Mouse (Mus musculus): ENCODE measurements around the gene Actn4. TPM values are rescaled to one million over a fixed set of nuclear protein-coding genes. Genes with fewer than 3 reads are reported as not detected.

Gene Actn4
- polyA plus RNA-seq, 1 experiment from 2014 or later: 413 TPM

- 49% methylated on average over 4 of the region's 4 CpGs for WGBS
- Histone ChIP-seq H3K27me3 (ENCODE audit: control insufficient read depth, insufficient read depth, low read length) (no peaks in the 10 kb centered on the region), H3K4me1 (ENCODE audit: control insufficient read depth, insufficient read depth, low read length) (peaks cover 59% of the 10 kb centered on the region), H3K4me3 (replicated peaks; ENCODE audit: low read length) (no peak overlapping the region), H3K36me3 (ENCODE audit: control insufficient read depth, insufficient read depth, low read length) (no peaks in the 10 kb centered on the region), H3K27ac (ENCODE audit: low read length) (peak overlapping the region; percentile 54; the same call in 1 of the 2 replicates), H3K9me3 (replicated peaks; ENCODE audit: control insufficient read depth, low read length) (no peaks in the 10 kb centered on the region), H3K9ac (ENCODE audit: low read length) (no peak overlapping the region), H3K4me2 (ENCODE audit: low read depth, low read length) (no peak overlapping the region)
- ATAC-seq (ENCODE audit: insufficient read depth, low FRiP score): no peak
These were observed 25.4 kb downstream of the Actn4 start for GRCm38 (mm10) chr7:28936787-28937186.

GRCm38 (mm10) chr7:28933825-28934224 is 28.3 kb downstream of the Actn4 start:
- Histone ChIP-seq H3K27ac (ENCODE audit: low read length) (no peak overlapping the region), H3K4me1 (ENCODE audit: control insufficient read depth, insufficient read depth, low read length) (peaks cover 61% of the 10 kb centered on the region)

GRCm38 (mm10) chr7:28932421-28933041 is 29.6 kb downstream of the Actn4 start:
- whole genome bisulfite sequencing: 57% methylated on average over 6 of the region's 6 CpGs
- no peak overlapping the region for H3K4me3 ChIP-seq (replicated peaks; ENCODE audit: low read length)
- no peaks in the 10 kb centered on the region for H3K36me3 ChIP-seq (ENCODE audit: control insufficient read depth, insufficient read depth, low read length)
- H3K4me2 ChIP-seq (ENCODE audit: low read depth, low read length): no peak overlapping the region
- H3K27me3 ChIP-seq (ENCODE audit: control insufficient read depth, insufficient read depth, low read length): no peaks in the 10 kb centered on the region
- H3K4me1 ChIP-seq (ENCODE audit: control insufficient read depth, insufficient read depth, low read length): peaks cover 58% of the 10 kb centered on the region
- H3K9me3 ChIP-seq (replicated peaks; ENCODE audit: control insufficient read depth, low read length): no peaks in the 10 kb centered on the region
- ATAC-seq (ENCODE audit: insufficient read depth, low FRiP score): peak; percentile 35; the same call in 1 of the 2 replicates
- peak overlapping the region; percentile 91 for H3K27ac ChIP-seq (ENCODE audit: low read length)
- no peak overlapping the region for H3K9ac ChIP-seq (ENCODE audit: low read length)

More at GRCm38 (mm10) chr7:28933825-28934224, 28.3 kb downstream of the Actn4 start:
- Histone ChIP-seq H3K4me3 (replicated peaks; ENCODE audit: low read length) (no peak overlapping the region), H3K9me3 (replicated peaks; ENCODE audit: control insufficient read depth, low read length) (no peaks in the 10 kb centered on the region), H3K4me2 (ENCODE audit: low read depth, low read length) (no peak overlapping the region), H3K9ac (ENCODE audit: low read length) (no peak overlapping the region), H3K36me3 (ENCODE audit: control insufficient read depth, insufficient read depth, low read length) (no peaks in the 10 kb centered on the region), H3K27me3 (ENCODE audit: control insufficient read depth, insufficient read depth, low read length) (no peaks in the 10 kb centered on the region)
- ATAC-seq (ENCODE audit: insufficient read depth, low FRiP score): no peak
- WGBS: 94% methylated on average over 2 of the region's 2 CpGs

- peak overlapping the region; percentile 91 for H3K27ac ChIP-seq (ENCODE audit: low read length)
- peaks cover 51% of the 10 kb centered on the region for H3K4me1 ChIP-seq (ENCODE audit: control insufficient read depth, insufficient read depth, low read length)
- ATAC-seq (ENCODE audit: insufficient read depth, low FRiP score): peak; percentile 68; the same call in 1 of the 2 replicates
- no peak overlapping the region for H3K4me2 ChIP-seq (ENCODE audit: low read depth, low read length)
- H3K36me3 ChIP-seq (ENCODE audit: control insufficient read depth, insufficient read depth, low read length): no peaks in the 10 kb centered on the region
- no peak overlapping the region for H3K9ac ChIP-seq (ENCODE audit: low read length)
- 55% methylated on average over 4 of the region's 4 CpGs for WGBS
- H3K4me3 ChIP-seq (replicated peaks; ENCODE audit: low read length): no peak overlapping the region
- no peaks in the 10 kb centered on the region for H3K9me3 ChIP-seq (replicated peaks; ENCODE audit: control insufficient read depth, low read length)
- H3K27me3 ChIP-seq (ENCODE audit: control insufficient read depth, insufficient read depth, low read length): no peaks in the 10 kb centered on the region
These were observed 30.5 kb downstream of the Actn4 start for GRCm38 (mm10) chr7:28931695-28932039.

- peak overlapping the region; percentile 91 for H3K27ac ChIP-seq (ENCODE audit: low read length)
- H3K27me3 ChIP-seq (ENCODE audit: control insufficient read depth, insufficient read depth, low read length): no peaks in the 10 kb centered on the region
- H3K9ac ChIP-seq (ENCODE audit: low read length): peak overlapping the region; percentile 16; the same call in 1 of the 2 replicates
- H3K9me3 ChIP-seq (replicated peaks; ENCODE audit: control insufficient read depth, low read length): no peaks in the 10 kb centered on the region
- H3K4me3 ChIP-seq (replicated peaks; ENCODE audit: low read length): no peak overlapping the region
- ATAC-seq (ENCODE audit: insufficient read depth, low FRiP score): peak; percentile 78
- no peaks in the 10 kb centered on the region for H3K36me3 ChIP-seq (ENCODE audit: control insufficient read depth, insufficient read depth, low read length)
- no peak overlapping the region; the same call in 1 of the 2 replicates for H3K4me2 ChIP-seq (ENCODE audit: low read depth, low read length)
- peaks cover 51% of the 10 kb centered on the region for H3K4me1 ChIP-seq (ENCODE audit: control insufficient read depth, insufficient read depth, low read length)
- WGBS: 64% methylated on average over 7 of the region's 7 CpGs
These were observed 31.0 kb downstream of the Actn4 start for GRCm38 (mm10) chr7:28931032-28931694.

GRCm38 (mm10) chr7:28930320-28931031 is 31.7 kb downstream of the Actn4 start:
- 33% methylated on average over 5 of the region's 5 CpGs for WGBS
- H3K9me3 ChIP-seq (replicated peaks; ENCODE audit: control insufficient read depth, low read length): no peaks in the 10 kb centered on the region
- no peaks in the 10 kb centered on the region for H3K27me3 ChIP-seq (ENCODE audit: control insufficient read depth, insufficient read depth, low read length)
- no peak overlapping the region for H3K4me3 ChIP-seq (replicated peaks; ENCODE audit: low read length)
- no peak overlapping the region; the same call in 1 of the 2 replicates for H3K4me2 ChIP-seq (ENCODE audit: low read depth, low read length)
- peaks cover 54% of the 10 kb centered on the region for H3K4me1 ChIP-seq (ENCODE audit: control insufficient read depth, insufficient read depth, low read length)
- H3K36me3 ChIP-seq (ENCODE audit: control insufficient read depth, insufficient read depth, low read length): no peaks in the 10 kb centered on the region
- peak overlapping the region; percentile 16; the same call in 1 of the 2 replicates for H3K9ac ChIP-seq (ENCODE audit: low read length)
- ATAC-seq (ENCODE audit: insufficient read depth, low FRiP score): no peak
- peak overlapping the region; percentile 91 for H3K27ac ChIP-seq (ENCODE audit: low read length)

GRCm38 (mm10) chr7:28929381-28929780 is 32.8 kb downstream of the Actn4 start:
- peak overlapping the region; percentile 91 for H3K27ac ChIP-seq (ENCODE audit: low read length)
- no peak overlapping the region for H3K4me2 ChIP-seq (ENCODE audit: low read depth, low read length)
- no peaks in the 10 kb centered on the region for H3K36me3 ChIP-seq (ENCODE audit: control insufficient read depth, insufficient read depth, low read length)
- WGBS: 6% methylated on average over 3 of the region's 3 CpGs
- peaks cover 65% of the 10 kb centered on the region for H3K4me1 ChIP-seq (ENCODE audit: control insufficient read depth, insufficient read depth, low read length)
- H3K4me3 ChIP-seq (replicated peaks; ENCODE audit: low read length): no peak overlapping the region
- no peaks in the 10 kb centered on the region for H3K27me3 ChIP-seq (ENCODE audit: control insufficient read depth, insufficient read depth, low read length)
- no peaks in the 10 kb centered on the region for H3K9me3 ChIP-seq (replicated peaks; ENCODE audit: control insufficient read depth, low read length)
- peak overlapping the region; percentile 8; the same call in 1 of the 2 replicates for H3K9ac ChIP-seq (ENCODE audit: low read length)
- ATAC-seq (ENCODE audit: insufficient read depth, low FRiP score): no peak

- H3K9me3 ChIP-seq (replicated peaks; ENCODE audit: control insufficient read depth, low read length): no peaks in the 10 kb centered on the region
- H3K27me3 ChIP-seq (ENCODE audit: control insufficient read depth, insufficient read depth, low read length): no peaks in the 10 kb centered on the region
- H3K4me3 ChIP-seq (replicated peaks; ENCODE audit: low read length): no peak overlapping the region
- H3K4me1 ChIP-seq (ENCODE audit: control insufficient read depth, insufficient read depth, low read length): peaks cover 80% of the 10 kb centered on the region
- H3K9ac ChIP-seq (ENCODE audit: low read length): peak overlapping the region; percentile 11; the same call in 1 of the 2 replicates
- no peak for ATAC-seq (ENCODE audit: insufficient read depth, low FRiP score)
- WGBS: 43% methylated on average over 2 of the region's 2 CpGs
- H3K36me3 ChIP-seq (ENCODE audit: control insufficient read depth, insufficient read depth, low read length): 0 out of 2 replicates have a peak, but pooled peaks cover 5% of the 10 kb centered on the region
- peak overlapping the region; percentile 95 for H3K27ac ChIP-seq (ENCODE audit: low read length)
- 0 out of 2 replicates have a peak overlapping the region, but pooled peaks have one; percentile 6 for H3K4me2 ChIP-seq (ENCODE audit: low read depth, low read length)
These were observed 36.0 kb downstream of the Actn4 start for GRCm38 (mm10) chr7:28926172-28926571.

- ATAC-seq (ENCODE audit: insufficient read depth, low FRiP score): peak; percentile 93
- 0 out of 2 replicates have a peak, but pooled peaks cover 5% of the 10 kb centered on the region for H3K36me3 ChIP-seq (ENCODE audit: control insufficient read depth, insufficient read depth, low read length)
- H3K27me3 ChIP-seq (ENCODE audit: control insufficient read depth, insufficient read depth, low read length): no peaks in the 10 kb centered on the region
- H3K4me1 ChIP-seq (ENCODE audit: control insufficient read depth, insufficient read depth, low read length): peaks cover 79% of the 10 kb centered on the region
- peak overlapping the region; percentile 29 for H3K4me2 ChIP-seq (ENCODE audit: low read depth, low read length)
- H3K9ac ChIP-seq (ENCODE audit: low read length): peak overlapping the region; percentile 64
- no peaks in the 10 kb centered on the region for H3K9me3 ChIP-seq (replicated peaks; ENCODE audit: control insufficient read depth, low read length)
- H3K27ac ChIP-seq (ENCODE audit: low read length): peak overlapping the region; percentile 95
- WGBS: 15% methylated on average over 9 of the region's 9 CpGs
- no peak overlapping the region for H3K4me3 ChIP-seq (replicated peaks; ENCODE audit: low read length)
These were observed 36.8 kb downstream of the Actn4 start for GRCm38 (mm10) chr7:28925317-28925716.

Data from stomach, embryonic 16.5 days (tissue).